Mouse (Mus musculus) urinary bladder, postnatal 14 days (tissue): ENCODE results near the gene Nup93.
A peak's percentile ranks its signal among the peaks of the same experiment; 100 is the strongest.

Experiments
- DNase-seq: peaks from one replicate; pipeline ENCODE4 v3.0.0; 2021; ENCODE audit warnings: low spot score

Gene Nup93

DNA sequence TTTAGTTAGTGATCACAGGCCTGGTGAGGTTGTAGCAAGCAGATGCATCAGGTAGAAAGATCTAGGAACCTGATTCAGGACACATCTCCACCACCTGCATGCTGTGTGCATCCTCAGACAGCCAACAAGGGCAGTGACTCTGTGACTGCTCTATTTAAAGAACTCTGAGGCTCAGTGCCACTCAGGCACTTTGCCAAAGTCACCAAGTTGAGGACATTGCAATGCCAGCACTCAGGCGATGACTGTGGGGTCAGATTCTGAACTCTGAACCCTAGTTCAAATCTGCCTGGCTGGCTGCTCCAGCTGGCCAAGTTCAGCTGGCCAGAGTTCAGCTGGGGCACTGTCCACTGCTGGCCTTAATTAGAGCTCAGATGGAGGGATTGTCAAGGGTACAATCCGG lies 149.5 kb downstream of the Nup93 start:
- peak; percentile 33 for DNase-seq

DNA sequence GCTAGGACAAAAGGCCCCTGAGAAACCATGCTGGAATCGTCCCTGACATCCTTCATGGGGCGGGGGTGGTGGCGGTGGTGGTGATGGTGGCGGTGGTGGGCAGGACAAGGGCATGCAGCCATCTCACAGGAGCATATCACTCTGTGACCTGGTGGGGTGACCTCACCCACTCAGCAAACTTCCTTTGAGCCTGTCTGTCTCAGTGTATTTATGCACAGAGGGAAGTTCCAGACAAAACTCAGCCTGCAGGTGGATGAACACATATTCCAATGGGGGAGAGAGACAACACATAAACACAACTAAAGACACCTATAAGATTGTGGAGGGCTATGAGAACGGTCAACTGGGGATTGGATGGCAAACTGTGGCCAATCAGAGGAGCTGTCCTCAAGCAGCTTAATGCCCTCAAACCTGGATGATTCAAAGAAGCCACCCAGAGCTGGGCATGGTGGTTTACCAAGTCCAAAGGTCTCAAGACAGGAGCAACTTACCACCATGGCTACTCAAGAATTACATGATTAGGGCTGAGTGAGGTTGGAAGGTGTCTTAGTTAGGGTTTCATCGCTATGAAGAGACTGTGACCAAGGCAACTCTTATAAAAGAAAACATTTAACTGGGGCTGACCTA lies 150.4 kb downstream of the Nup93 start:
- no peak for DNase-seq

DNA sequence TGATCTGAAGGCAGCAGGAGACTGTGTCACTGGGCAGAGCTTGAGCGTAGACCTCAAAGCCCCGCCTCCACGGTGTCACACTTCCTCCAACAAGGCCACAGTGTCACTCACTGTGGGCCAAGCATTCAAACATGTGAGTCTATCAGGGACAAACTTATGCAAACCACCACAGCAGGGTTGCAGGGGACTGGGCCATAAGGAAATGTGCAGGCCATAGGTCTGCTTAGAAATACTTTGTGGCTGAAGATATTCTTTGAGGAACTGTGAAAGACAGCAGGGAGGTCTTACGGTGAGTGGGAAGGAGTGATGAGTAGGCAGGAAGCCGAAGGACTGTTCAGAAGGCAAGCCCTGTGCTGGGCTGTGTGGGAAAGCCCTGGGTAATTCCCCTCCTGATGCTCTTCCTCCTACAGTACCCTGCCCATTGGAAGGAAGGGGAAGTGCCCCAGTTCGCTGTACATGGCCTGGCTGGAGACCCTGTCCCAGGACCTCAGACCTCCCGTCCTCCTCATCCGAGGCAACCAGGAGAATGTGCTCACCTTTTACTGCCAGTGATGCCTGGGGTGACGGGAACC lies 151.1 kb downstream of the Nup93 start:
- no peak for DNase-seq
